Mouse (Mus musculus) kidney, adult 2 months (tissue): ENCODE measurements around the gene Zscan10. TPM values are rescaled to one million over a fixed set of nuclear protein-coding genes. Genes with fewer than 3 reads are reported as not detected.
A peak's percentile ranks its signal among the peaks of the same experiment; 100 is the strongest.

ENCODE experiments used
- DNase-seq: peaks from one replicate; pipeline ENCODE4 v3.0.0; 2021
- H3K27ac ChIP-seq: fragments of 200-500 bp; 2 replicates; pipeline ENCODE4 v1.5.1; 2012; ENCODE audit warnings: low read depth, low read length, control low read depth, inconsistent platforms; ENCODE audit not compliant: insufficient read depth
- H3K27me3 ChIP-seq: fragments of 200-500 bp; replicated peaks from 2 replicates; pipeline ENCODE4 v1.6.1; 2012; ENCODE audit warnings: mild to moderate bottlenecking, moderate library complexity, low read length, inconsistent platforms; ENCODE audit not compliant: control insufficient read depth, insufficient read depth
- H3K36me3 ChIP-seq: fragments of 200-500 bp; 2 replicates; pipeline ENCODE4 v1.6.1; 2012; ENCODE audit warnings: mild to moderate bottlenecking, moderate library complexity, low read length, inconsistent platforms; ENCODE audit not compliant: control insufficient read depth, insufficient read depth
- H3K4me1 ChIP-seq: fragments of 200-500 bp; 2 replicates; pipeline ENCODE4 v1.6.1; 2011; ENCODE audit warnings: low read length; ENCODE audit not compliant: control insufficient read depth, insufficient read depth
- H3K4me3 ChIP-seq: fragments of 200-500 bp; 2 replicates; pipeline ENCODE4 v1.5.1; 2011; ENCODE audit warnings: mild to moderate bottlenecking, low read depth, low read length, control low read depth; ENCODE audit not compliant: insufficient read depth
- CTCF ChIP-seq: fragments of 200-500 bp; conservative IDR thresholded peaks from 2 replicates; pipeline ENCODE4 v1.5.1; 2011; ENCODE audit warnings: low read depth, mild to moderate bottlenecking, control low read depth, low read length, moderate library complexity, mixed read lengths; ENCODE audit not compliant: insufficient read depth, insufficient read length
- POLR2A ChIP-seq: fragments of 200-500 bp; IDR thresholded peaks from one replicate; pipeline ENCODE4 v1.6.1; 2011; ENCODE audit warnings: low read depth, low read length, control low read depth
- WGBS: fragments of 180-500 bp; shearing (Covaris S2); methylation state at CpG from one replicate; pipeline ENCODE4 v1.1.7; 2018; 5-methylcytosine and 5-hydroxymethylcytosine counted together
- polyA plus RNA-seq: library from polyadenylated mRNA; depleted of rRNA; stranded (reverse); fragments of >200 nt; gene quantifications from 2 replicates; pipeline ENCODE4 v1.2.3, GENCODE M21; 2012

Gene Zscan10
- polyA plus RNA-seq, 1 experiment, result not detected

DNA sequence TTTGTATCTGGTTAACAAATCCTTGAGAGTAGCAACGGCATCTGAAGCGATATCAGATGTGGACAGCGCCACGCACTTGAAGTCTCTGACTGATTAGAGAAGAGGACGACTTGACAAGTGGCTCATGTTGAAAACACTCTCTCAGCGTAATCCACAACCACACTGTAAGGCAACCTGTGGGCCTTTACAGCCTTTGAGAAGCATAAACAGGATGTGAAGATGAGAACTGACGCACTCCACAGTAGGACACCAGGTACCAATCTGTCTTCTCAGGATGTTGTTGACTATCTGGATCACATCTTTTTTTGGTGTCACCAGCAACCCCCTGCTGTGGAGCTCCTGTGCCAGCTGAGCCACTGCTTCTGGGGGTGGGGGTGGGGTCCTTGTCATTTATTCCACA is 19.7 kb downstream of the Zscan10 start:
- DNase-seq, result no peak
- no peak for TF ChIP-seq POLR2A
- no peak for TF ChIP-seq CTCF
- 76% methylated on average over 7 of the region's 7 CpGs for WGBS
- H3K4me1 ChIP-seq, result no peaks in the 10 kb centered on the region
- H3K36me3 ChIP-seq, result no peaks in the 10 kb centered on the region
- H3K27ac ChIP-seq, result no peak overlapping the region
- no peak overlapping the region for H3K4me3 ChIP-seq
- H3K27me3 ChIP-seq, result no peaks in the 10 kb centered on the region

DNA sequence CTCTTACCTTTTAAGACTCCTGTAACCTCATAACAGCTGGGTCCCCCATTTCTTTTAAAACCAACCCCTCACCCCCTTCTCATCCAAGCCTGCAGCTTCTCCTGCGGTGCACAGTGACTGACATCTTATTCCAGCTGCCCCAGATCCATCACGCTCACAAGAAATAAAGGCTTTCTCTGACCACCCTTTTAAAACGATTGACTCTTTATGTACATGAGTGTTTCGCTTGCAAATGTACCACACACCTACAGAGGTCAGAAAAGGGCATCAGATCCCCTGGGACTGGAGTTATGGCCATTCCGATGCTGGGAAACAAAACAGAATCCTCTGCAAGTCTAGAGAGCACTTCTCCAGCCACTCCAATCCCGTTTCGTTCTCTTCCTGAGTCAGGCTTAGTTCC is 27.2 kb downstream of the Zscan10 start:
- H3K36me3 ChIP-seq, result no peaks in the 10 kb centered on the region
- TF ChIP-seq POLR2A (no peak), CTCF (no peak)
- no peak overlapping the region for H3K4me3 ChIP-seq
- no peak for DNase-seq
- H3K4me1 ChIP-seq, result no peaks in the 10 kb centered on the region
- 52% methylated on average over 7 of the region's 7 CpGs for WGBS
- H3K27ac ChIP-seq, result no peak overlapping the region
- H3K27me3 ChIP-seq, result no peaks in the 10 kb centered on the region

DNA sequence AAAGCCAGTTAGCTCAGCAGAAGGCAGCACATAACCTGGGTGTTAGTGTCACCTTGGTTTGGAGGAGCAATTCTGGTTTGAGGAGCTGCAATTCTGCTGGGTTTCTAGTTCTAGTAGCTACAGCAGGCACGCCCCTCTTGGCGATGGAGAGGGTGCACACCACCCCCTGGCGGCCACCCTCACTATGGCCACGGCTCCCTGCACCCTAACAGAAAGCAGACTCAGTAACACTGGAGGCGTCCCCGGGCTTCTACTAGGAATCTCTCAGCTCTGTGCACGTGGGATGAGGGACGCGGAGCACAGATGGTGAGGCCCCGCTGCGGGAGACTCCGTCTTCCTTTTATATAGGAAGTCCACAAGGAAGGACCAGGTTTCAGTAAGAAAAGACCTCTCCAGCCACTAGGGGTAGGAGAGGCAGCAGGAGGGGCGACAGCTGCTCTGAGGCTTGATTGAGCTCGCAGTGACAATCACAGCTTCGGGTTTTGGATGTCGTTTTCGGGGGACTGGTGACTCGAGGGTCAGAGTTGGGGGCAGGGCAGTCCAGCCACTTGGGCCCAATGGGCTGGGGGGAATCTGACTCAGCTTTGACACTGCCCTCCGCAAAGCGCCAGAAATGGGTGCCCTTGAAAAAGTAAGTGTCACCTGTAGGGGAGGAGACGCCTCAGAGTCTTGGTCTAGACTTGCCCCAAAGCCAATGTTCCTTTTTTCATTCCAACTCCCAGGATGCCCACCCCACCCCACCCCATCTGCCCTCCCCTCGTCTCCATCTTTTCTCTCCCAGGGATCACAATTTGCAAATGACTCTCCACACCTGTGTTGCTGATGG is 29.8 kb downstream of the Zscan10 start:
- H3K4me3 ChIP-seq, result no peak overlapping the region
- no peaks in the 10 kb centered on the region for H3K36me3 ChIP-seq
- H3K27ac ChIP-seq, result no peak overlapping the region
- WGBS, result 16% methylated on average over 22 of the region's 22 CpGs
- H3K27me3 ChIP-seq, result no peaks in the 10 kb centered on the region
- peak; percentile 64 for DNase-seq
- peak; percentile 78 for TF ChIP-seq CTCF
- no peak for TF ChIP-seq POLR2A
- no peaks in the 10 kb centered on the region for H3K4me1 ChIP-seq

DNA sequence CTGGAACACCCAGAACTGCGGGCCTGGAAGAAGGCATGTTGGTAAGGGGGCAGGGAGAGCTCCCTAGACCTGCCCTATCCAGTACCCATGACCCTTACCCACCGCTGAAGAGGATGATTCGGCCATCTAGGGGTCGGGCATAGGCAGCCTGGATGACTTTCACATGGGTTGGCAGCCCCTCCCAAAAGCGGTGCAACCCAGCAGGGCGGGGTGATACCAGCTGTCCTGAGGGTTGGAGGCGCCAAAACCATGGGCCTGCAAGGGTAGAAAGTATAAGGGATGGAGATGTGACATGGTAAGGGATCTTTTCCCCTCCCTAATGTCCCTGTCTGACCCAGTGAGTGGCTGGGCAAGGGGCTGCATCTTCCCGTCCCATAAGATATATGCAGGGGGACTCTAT is 30.6 kb downstream of the Zscan10 start:
- H3K36me3 ChIP-seq, result no peaks in the 10 kb centered on the region
- H3K4me1 ChIP-seq, result no peaks in the 10 kb centered on the region
- WGBS, result 84% methylated on average over 8 of the region's 8 CpGs
- no peak for DNase-seq
- TF ChIP-seq CTCF (no peak), POLR2A (no peak)
- H3K27me3 ChIP-seq, result no peaks in the 10 kb centered on the region
- H3K4me3 ChIP-seq, result no peak overlapping the region
- no peak overlapping the region for H3K27ac ChIP-seq

DNA sequence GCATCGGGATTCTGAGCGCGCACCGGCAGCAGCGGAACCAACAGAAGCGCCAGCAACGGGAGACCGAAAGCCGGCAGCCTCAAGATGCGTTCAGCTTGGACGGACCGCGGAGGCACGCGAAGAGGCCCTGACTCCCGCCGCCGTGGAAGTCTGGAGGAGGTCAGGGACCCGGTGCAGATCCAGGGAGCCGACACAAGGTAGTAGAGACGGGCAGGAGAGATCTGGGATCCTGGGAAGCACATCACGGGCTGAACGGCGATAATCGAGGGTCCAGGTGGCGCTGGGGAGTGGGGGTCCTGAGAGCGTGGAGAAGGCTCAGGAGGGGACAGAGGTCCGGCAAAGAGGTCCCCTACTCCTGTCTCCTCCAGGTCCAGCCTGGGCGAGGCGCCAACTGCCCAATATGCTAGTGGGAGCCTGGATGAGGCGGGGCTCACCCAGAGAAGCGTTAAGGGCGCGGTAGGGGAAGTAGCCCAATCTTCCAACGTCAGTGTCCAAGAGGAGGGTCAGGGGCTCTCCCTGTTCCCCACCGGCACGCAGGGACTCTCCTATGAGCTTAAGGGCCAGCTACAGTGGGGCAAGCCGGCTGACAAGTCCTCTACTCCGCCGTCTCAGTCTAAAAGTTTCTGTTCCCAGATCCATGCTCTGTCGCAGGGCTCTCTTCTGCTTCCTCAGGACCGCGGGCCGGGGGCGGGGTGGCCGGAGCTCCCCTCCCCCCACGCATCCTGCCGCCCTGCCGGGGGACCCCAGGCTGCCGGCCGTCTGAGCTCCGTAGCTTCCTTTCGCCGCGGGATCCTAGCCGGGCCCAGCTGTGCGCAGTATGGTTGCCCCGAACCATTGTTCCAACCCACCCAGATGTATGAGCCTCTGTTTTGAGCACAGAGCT is 44.2 kb downstream of the Zscan10 start, which contains the start of gene Mmp25:
Mmp25 (minus strand) TSS at position 665 of the 883 bp plus-strand sequence.
- TF ChIP-seq POLR2A, result no peak
- no peak for TF ChIP-seq CTCF
- Histone ChIP-seq H3K4me1 (no peaks in the 10 kb centered on the region), H3K4me3 (peak within 1 kb of the TSS; percentile 49), H3K27ac (no peak within 1 kb of the TSS), H3K27me3 (peaks cover 1% of the 10 kb centered on the region; the same call in 1 of the 2 replicates), H3K36me3 (no peaks in the 10 kb centered on the region)
- 2% methylated on average over 58 of the region's 58 CpGs for WGBS
- no peak for DNase-seq

DNA sequence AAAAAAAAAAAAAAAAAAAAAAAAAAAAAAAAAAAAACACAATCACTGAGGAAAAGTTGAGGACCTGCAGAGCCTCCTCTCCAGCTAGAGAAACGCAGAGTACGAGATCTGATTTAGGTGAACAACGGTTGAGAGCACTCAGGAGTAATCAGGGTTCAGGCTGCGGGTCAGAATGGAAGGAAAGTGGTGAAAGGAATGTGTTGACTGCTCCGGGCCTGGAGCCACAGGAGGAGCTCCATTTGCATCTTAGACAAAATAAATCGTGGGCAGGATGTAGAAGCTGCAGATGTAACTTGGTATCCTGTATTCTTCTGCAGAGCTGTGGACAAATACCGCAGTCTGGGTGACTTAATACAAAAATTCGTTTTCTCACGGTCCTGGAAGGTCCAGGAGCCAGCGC is 45.2 kb downstream of the Zscan10 start:
- Histone ChIP-seq H3K36me3 (no peaks in the 10 kb centered on the region), H3K4me3 (no peak overlapping the region), H3K4me1 (no peaks in the 10 kb centered on the region), H3K27ac (no peak overlapping the region), H3K27me3 (peaks cover 1% of the 10 kb centered on the region; the same call in 1 of the 2 replicates)
- DNase-seq, result no peak
- 59% methylated on average over 10 of the region's 10 CpGs for WGBS
- TF ChIP-seq POLR2A (no peak), CTCF (no peak)

DNA sequence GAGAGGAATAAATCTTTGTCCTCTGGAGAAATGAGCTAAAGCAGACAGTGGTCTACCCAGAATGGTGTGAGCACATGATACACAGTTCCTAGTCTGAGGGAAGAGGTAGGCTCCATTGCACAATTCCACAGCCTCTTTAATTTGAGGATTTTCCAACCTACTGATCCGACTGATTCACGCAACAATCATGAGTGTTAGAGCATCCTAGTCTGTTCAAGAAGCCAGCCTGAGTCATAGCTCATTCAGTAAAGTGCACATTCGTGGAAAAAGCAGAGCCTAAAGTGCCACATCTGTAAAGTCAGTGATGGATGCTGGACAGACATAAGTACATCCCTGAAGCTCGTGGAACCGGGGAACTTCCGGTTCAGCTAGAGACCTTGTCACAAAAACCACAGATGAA is 50.7 kb downstream of the Zscan10 start:
- TF ChIP-seq POLR2A (no peak), CTCF (no peak)
- H3K4me3 ChIP-seq, result no peak overlapping the region
- H3K27ac ChIP-seq, result no peak overlapping the region
- no peaks in the 10 kb centered on the region for H3K4me1 ChIP-seq
- 70% methylated on average over 6 of the region's 6 CpGs for WGBS
- no peaks in the 10 kb centered on the region for H3K36me3 ChIP-seq
- H3K27me3 ChIP-seq, result no peaks in the 10 kb centered on the region
- DNase-seq, result no peak
